In genomic region chr13:37654651-37655050, GRCm38 (mm10) we compare ENCODE assay signal across 34 mouse cellular contexts.
"Had no signal": no experiment of that assay in that cellular context is flagged by ENCODE, and none has a peak within 500 bp of the region (broad histone marks: within the 10 kb centered on the region; RNA-seq: fewer than 3 reads in every experiment).

No protein-coding gene starts in this region.

- H3K4me2 ChIP-seq: heart, embryonic 11.5 days; heart, embryonic 12.5 days; heart, embryonic 13.5 days; heart, embryonic 15.5 days; hindbrain, embryonic 12.5 days; hindbrain, embryonic 13.5 days; hindbrain, embryonic 14.5 days; hindbrain, embryonic 15.5 days; intestine, embryonic 15.5 days; kidney, embryonic 15.5 days had no signal

- H3K4me1 ChIP-seq: hindbrain, embryonic 10.5 days; hindbrain, embryonic 12.5 days; hindbrain, embryonic 13.5 days; hindbrain, embryonic 15.5 days; intestine, embryonic 15.5 days had no signal

- H3K9ac ChIP-seq: heart, embryonic 12.5 days; heart, embryonic 13.5 days; heart, embryonic 15.5 days; hindbrain, embryonic 12.5 days; hindbrain, embryonic 13.5 days; hindbrain, embryonic 14.5 days; hindbrain, embryonic 15.5 days; intestine, embryonic 15.5 days; kidney, embryonic 15.5 days had no signal

- H3K27ac ChIP-seq: heart, embryonic 10.5 days; heart, embryonic 13.5 days; heart, embryonic 15.5 days; hindbrain, embryonic 10.5 days; hindbrain, embryonic 12.5 days; hindbrain, embryonic 13.5 days; hindbrain, embryonic 14.5 days; hindbrain, embryonic 15.5 days; hindbrain, postnatal 0 days; intestine, embryonic 15.5 days; kidney, embryonic 15.5 days; kidney, postnatal 0 days; layer of hippocampus, adult 2 months; left cerebral cortex, adult 2 months had no signal

- H3K9me3 ChIP-seq: heart, embryonic 10.5 days; heart, embryonic 12.5 days; heart, embryonic 13.5 days; heart, embryonic 15.5 days; hindbrain, embryonic 10.5 days; hindbrain, embryonic 12.5 days; hindbrain, embryonic 13.5 days; hindbrain, embryonic 15.5 days; intestine, embryonic 15.5 days; kidney, embryonic 15.5 days had no signal

- H3K27me3 ChIP-seq: heart, embryonic 12.5 days; heart, embryonic 13.5 days; heart, embryonic 15.5 days; hindbrain, embryonic 12.5 days; hindbrain, embryonic 13.5 days; hindbrain, embryonic 15.5 days; intestine, embryonic 15.5 days had no signal

- H3K4me3 ChIP-seq: heart, embryonic 10.5 days; heart, embryonic 12.5 days; heart, embryonic 13.5 days; heart, embryonic 15.5 days; hindbrain, embryonic 10.5 days; hindbrain, embryonic 12.5 days; hindbrain, embryonic 13.5 days; hindbrain, embryonic 15.5 days; intestine, embryonic 15.5 days; kidney, embryonic 15.5 days; layer of hippocampus, adult 2 months; left cerebral cortex, adult 2 months had no signal

- DNase-seq: heart, postnatal 10 days; heart, postnatal 14 days; heart, postnatal 36 days; kidney, adult 11 months; kidney, adult 18-20 months; kidney, adult 2 months; kidney, adult 8-10 months; kidney, adult 9 months; kidney, postnatal 10 days; kidney, postnatal 14 days; kidney, postnatal 36 days; kidney, postnatal 4 days; layer of hippocampus, adult 9-11 months; layer of hippocampus, postnatal 36 days had no signal

- H3K36me3 ChIP-seq: heart, embryonic 10.5 days; heart, embryonic 12.5 days; heart, embryonic 13.5 days; heart, embryonic 15.5 days; hindbrain, embryonic 10.5 days; hindbrain, embryonic 12.5 days; hindbrain, embryonic 13.5 days; hindbrain, embryonic 15.5 days; intestine, embryonic 15.5 days; kidney, embryonic 15.5 days had no signal

- ATAC-seq: hindbrain, embryonic 16.5 days; hindbrain, postnatal 0 days; inflammation-experienced regulatory T-cells, adult 6 months; intestine, embryonic 15.5 days; intestine, embryonic 16.5 days; intestine, postnatal 0 days had no signal
